Mouse (Mus musculus): ENCODE data around the gene Tor3a. TPM values are rescaled to one million over a fixed set of nuclear protein-coding genes. Genes with fewer than 3 reads are reported as not detected.

Tor3a gene
- polyA plus RNA-seq, 1 experiment from 2014 or later = 5.9 TPM

DNA sequence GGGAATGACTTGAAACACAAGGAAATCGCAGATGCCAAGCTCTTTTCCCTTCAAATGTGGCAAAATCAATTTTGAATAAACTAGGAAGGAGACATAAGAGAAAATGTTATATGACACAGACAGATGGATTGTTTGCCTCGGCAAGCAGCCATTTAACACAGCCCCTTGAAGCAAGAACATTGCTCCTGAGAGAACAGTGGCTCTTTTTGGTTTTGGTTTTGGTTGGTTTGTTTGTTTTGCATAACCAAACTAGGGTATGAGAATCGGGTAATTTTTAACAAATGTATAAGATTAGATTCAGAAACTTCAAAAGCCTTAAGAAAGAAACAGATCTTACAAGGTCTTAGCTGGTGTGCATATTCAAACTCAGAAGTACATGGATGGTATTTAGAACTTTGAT lies 53.2 kb downstream of the Tor3a start:
- Histone ChIP-seq H3K4me2 (no peak overlapping the region), H3K36me3 (peaks cover 16% of the 10 kb centered on the region), H3K27ac (no peak overlapping the region), H3K4me3 (no peak overlapping the region), H3K9ac (no peak overlapping the region), H3K4me1 (replicated peaks) (peaks cover 19% of the 10 kb centered on the region), H3K27me3 (no peaks in the 10 kb centered on the region), H3K9me3 (no peaks in the 10 kb centered on the region)
- ATAC-seq (ENCODE audit: low FRiP score) = no peak
- WGBS = 85% methylated on average over 3 of the region's 3 CpGs

DNA sequence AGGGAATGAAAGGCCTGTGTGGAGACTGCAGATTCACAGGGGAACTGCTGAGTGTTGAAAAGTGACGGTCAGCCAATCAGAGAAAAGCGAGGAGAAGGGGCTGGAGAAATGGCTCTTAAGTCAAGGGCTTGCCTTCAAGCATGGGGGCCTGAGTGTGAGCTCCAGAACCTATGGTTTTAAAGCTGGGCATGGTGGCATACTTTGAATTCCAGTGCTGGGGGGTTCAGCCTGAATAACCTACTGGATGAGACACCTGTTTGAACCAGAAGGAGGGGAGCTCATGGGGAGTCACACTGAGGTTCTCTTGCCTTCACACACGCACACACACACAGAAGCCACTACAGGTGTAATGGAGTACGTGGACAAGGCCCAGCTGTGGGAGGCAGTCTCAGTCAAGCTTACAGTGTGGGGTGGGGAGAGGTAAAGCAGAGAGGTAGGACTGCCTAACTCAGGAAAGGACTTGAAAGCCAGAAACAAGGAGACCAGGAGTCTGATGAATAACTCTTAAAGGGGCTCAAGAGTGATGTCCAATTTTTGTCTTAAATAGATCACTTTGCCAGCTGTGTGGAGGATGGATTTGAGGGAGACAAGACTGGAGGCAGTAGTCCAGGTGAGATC lies 53.8 kb downstream of the Tor3a start:
- H3K9ac ChIP-seq = no peak overlapping the region
- H3K36me3 ChIP-seq = peaks cover 12% of the 10 kb centered on the region
- H3K4me3 ChIP-seq = no peak overlapping the region
- H3K9me3 ChIP-seq = no peaks in the 10 kb centered on the region
- H3K4me1 ChIP-seq (replicated peaks) = peaks cover 25% of the 10 kb centered on the region
- WGBS = 67% methylated on average over 4 of the region's 4 CpGs
- H3K4me2 ChIP-seq = no peak overlapping the region
- ATAC-seq (ENCODE audit: low FRiP score) = no peak
- H3K27me3 ChIP-seq = no peaks in the 10 kb centered on the region
- H3K27ac ChIP-seq = no peak overlapping the region

DNA sequence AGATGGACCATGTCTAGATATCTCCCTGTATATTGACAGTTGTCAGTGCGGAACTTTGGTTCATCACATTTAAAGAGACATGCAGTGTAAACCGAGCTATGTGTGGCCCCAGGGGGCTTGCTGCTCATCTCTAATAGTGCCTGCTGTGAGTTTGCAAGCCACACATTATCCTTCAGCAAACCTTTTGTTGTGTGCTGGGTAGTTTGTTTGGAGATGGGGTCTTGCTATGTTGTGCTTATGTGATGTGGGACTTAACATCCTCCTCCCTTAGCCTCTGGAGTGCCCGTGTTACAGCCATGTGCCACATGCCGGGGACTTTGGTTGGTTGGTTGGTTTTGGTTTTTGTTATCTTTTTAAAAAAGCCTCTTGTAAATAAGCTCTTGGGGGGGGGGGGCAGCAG lies 56.3 kb downstream of the Tor3a start:
- no peak overlapping the region for H3K4me2 ChIP-seq
- no peaks in the 10 kb centered on the region for H3K9me3 ChIP-seq
- 50% methylated on average over 4 of the region's 4 CpGs for WGBS
- no peak overlapping the region for H3K4me3 ChIP-seq
- no peaks in the 10 kb centered on the region for H3K27me3 ChIP-seq
- ATAC-seq (ENCODE audit: low FRiP score) = no peak
- H3K9ac ChIP-seq = no peak overlapping the region
- no peak overlapping the region for H3K27ac ChIP-seq
- H3K36me3 ChIP-seq = peaks cover 4% of the 10 kb centered on the region; the same call in 1 of the 2 replicates
- peaks cover 39% of the 10 kb centered on the region for H3K4me1 ChIP-seq (replicated peaks)

DNA sequence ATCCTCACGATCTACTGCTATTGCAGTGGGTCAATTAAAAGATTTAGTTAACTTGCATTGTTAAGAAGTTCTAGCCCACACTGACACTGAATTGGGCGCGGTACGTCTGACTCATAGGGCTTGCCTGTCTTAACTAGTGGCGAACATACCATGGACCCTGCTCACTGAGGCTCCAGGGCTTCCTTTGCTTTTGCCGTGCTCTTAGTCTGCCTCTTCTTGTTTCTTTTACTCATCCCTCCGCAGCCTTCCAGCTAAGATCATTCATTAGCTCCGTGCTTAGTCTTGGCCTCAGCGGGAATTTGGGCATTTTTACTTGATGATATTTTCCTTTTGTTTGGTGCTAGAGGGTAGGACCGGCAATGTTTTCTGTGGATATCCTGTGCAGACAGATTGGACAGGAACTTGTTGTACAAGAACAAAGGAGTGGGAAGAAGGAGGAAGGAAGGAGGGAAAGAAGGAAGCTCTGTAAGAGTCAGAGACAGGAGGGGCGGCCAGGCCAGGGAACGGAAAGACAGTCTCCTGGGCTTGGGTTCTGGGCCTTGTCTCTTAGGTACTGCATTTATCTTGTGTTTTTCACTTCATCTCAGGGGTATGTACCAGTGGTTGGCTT lies 57.1 kb downstream of the Tor3a start:
- H3K36me3 ChIP-seq = no peaks in the 10 kb centered on the region
- peaks cover 39% of the 10 kb centered on the region for H3K4me1 ChIP-seq (replicated peaks)
- H3K27ac ChIP-seq = no peak overlapping the region
- no peak overlapping the region for H3K9ac ChIP-seq
- no peaks in the 10 kb centered on the region for H3K27me3 ChIP-seq
- WGBS = 46% methylated on average over 12 of the region's 12 CpGs
- no peaks in the 10 kb centered on the region for H3K9me3 ChIP-seq
- no peak overlapping the region for H3K4me3 ChIP-seq
- no peak overlapping the region for H3K4me2 ChIP-seq
- no peak for ATAC-seq (ENCODE audit: low FRiP score)

DNA sequence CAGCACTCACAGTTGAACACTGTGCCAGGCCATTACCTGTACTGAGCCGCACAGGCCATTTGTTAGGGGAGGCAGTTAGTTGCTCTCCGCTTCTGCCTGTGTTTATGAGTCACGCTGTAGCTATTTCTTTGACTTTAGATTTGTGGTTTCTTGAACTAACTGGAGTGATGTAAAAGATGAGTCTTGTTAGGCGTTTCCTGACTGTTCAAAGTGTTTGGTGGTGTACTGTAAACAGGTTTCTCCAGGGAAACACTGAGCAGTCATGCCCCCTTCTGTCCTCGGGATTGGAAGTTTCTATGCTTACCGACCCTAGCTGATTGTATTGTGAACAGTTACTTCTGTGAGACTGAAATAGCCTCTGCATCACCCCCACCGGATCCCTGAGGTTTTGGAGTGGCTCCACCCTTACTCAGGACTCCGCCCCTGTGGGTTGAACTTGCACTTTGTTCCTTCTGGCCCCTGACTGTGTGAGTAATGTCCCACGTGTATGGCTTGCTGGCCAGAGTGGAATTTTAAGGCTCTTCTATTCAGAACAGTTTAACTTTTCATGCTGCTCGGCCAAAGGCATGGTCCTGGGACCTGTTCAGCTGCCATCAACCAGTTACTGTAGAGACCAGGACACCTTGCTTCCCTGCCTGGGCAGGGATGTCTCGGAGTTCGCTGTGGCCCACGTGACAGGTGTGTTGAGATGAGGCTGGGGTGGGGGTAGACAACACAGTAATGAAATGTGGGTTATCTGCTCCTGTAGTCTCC lies 58.6 kb downstream of the Tor3a start:
- peak overlapping the region; percentile 29 for H3K4me2 ChIP-seq
- peaks cover 37% of the 10 kb centered on the region for H3K4me1 ChIP-seq (replicated peaks)
- H3K9ac ChIP-seq = no peak overlapping the region
- ATAC-seq (ENCODE audit: low FRiP score) = peak; percentile 47
- H3K36me3 ChIP-seq = no peaks in the 10 kb centered on the region
- H3K9me3 ChIP-seq = no peaks in the 10 kb centered on the region
- 21% methylated on average over 13 of the region's 13 CpGs for WGBS
- H3K27me3 ChIP-seq = no peaks in the 10 kb centered on the region
- 0 out of 2 replicates have a peak overlapping the region, but pooled peaks have one; percentile 26 for H3K27ac ChIP-seq
- H3K4me3 ChIP-seq = no peak overlapping the region

DNA sequence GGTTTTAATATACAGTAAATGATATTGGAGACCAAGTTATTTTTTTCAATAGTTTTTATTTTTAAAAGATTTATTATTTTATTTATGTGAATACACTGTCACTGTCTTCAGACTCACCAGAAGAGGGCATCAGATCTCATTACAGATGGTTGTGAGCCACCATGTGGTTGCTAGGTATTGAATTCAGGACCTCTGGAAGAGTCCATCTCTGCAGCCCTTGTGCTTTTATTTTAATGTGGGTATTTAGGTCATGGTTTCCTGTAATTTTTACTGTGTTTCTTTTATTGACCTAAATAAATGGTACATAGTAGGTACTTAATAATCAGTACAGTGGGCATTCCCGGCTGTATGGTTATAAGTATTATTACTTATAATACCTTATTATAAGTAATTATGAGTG lies 59.4 kb downstream of the Tor3a start:
- WGBS = 89% methylated on average over 1 of the region's 1 CpGs
- no peak for ATAC-seq (ENCODE audit: low FRiP score)

DNA sequence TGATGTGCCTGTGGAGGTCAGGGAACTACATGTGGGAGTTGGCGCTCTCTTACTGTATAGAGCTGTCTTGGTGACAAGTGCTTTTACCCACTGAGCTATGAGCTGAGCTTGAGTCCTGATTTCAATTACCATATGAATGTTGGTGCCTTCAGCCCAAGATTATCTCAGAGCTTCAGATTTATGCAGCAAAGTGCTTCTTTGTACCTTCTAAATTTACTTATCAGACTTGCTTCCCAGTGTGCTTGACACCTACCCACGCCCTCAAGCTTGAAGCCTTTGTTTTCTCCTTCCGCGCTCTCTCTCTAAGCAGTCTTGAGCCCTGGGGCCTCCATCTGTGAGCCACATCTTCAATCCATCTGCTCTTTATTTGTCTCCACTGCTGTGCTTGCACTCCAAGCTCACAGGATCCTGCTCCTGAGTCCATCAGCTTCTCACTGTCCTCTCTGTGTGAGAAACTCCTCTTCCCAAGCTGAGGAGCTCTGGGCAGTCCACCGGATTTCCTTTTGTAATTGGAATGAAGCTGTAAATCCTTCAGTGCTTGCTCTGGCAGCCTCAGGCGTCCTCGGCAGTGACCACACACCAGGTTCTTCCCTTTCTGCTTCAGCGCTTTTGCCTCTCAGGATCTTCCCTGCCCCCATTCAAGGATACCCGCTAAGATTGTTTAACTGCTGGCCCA lies 60.2 kb downstream of the Tor3a start:
- peak; percentile 62 for ATAC-seq (ENCODE audit: low FRiP score)
- H3K9me3 ChIP-seq = no peaks in the 10 kb centered on the region
- peak overlapping the region; percentile 35 for H3K4me2 ChIP-seq
- WGBS = 5% methylated on average over 9 of the region's 9 CpGs
- H3K9ac ChIP-seq = no peak overlapping the region; the same call in 1 of the 2 replicates
- no peak overlapping the region for H3K4me3 ChIP-seq
- H3K27ac ChIP-seq = peak overlapping the region; percentile 84
- no peaks in the 10 kb centered on the region for H3K36me3 ChIP-seq
- peaks cover 37% of the 10 kb centered on the region for H3K4me1 ChIP-seq (replicated peaks)
- no peaks in the 10 kb centered on the region for H3K27me3 ChIP-seq

More for the DNA sequence above, 59.4 kb downstream of the Tor3a start:
- peaks cover 34% of the 10 kb centered on the region for H3K4me1 ChIP-seq (replicated peaks)
- H3K27me3 ChIP-seq = no peaks in the 10 kb centered on the region
- H3K9ac ChIP-seq = no peak overlapping the region
- no peaks in the 10 kb centered on the region for H3K9me3 ChIP-seq
- H3K36me3 ChIP-seq = no peaks in the 10 kb centered on the region
- no peak overlapping the region for H3K4me3 ChIP-seq
- no peak overlapping the region for H3K27ac ChIP-seq
- H3K4me2 ChIP-seq = no peak overlapping the region

DNA sequence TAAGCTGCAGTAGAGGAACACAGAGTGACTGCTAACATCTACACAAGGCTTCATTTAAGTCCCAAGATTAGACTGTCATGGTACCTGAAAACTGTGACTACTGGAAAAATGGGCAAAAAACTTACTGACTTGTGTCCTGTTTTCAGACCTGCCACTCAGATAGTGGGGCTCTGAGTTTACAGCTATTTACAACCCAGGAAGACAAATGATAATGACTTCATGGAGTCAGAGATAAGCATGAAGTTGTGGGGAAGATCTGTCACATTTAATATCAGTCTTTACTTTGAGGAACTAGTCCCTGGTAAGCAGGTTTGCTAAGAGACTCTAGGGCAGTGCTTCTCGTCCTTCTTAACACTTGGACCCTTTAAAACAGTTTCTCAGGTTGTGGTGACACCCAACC lies 63.9 kb downstream of the Tor3a start:
- Histone ChIP-seq H3K4me1 (replicated peaks) (peaks cover 16% of the 10 kb centered on the region), H3K4me3 (no peak overlapping the region), H3K9me3 (no peaks in the 10 kb centered on the region), H3K27ac (no peak overlapping the region), H3K9ac (no peak overlapping the region), H3K27me3 (no peaks in the 10 kb centered on the region), H3K36me3 (no peaks in the 10 kb centered on the region), H3K4me2 (no peak overlapping the region)
- WGBS = 84% methylated on average over 1 of the region's 1 CpGs
- ATAC-seq (ENCODE audit: low FRiP score) = no peak

DNA sequence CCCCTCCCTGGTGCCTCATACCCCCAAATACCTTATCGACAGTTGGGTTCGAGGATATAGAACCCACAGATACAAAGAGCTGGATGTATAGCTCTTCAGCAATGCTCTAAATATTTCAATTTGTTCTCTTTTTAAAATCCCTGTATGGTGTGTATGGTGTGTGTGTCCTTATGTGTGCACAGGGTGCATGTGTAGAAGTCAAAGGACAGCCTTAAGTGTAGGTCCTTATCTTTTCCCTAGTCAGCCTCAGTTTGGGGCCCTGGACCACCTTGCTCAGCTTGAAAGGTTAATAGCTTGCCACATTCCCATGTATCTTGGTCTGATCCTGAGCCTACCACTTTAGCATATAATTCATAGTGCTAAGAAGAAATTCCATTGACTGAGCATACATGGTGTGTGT lies 65.7 kb downstream of the Tor3a start:
- Histone ChIP-seq H3K36me3 (no peaks in the 10 kb centered on the region), H3K9ac (no peak overlapping the region), H3K4me3 (no peak overlapping the region), H3K4me1 (replicated peaks) (peaks cover 11% of the 10 kb centered on the region), H3K9me3 (no peaks in the 10 kb centered on the region), H3K27ac (no peak overlapping the region), H3K4me2 (no peak overlapping the region), H3K27me3 (no peaks in the 10 kb centered on the region)
- WGBS = 82% methylated on average over 2 of the region's 2 CpGs
- no peak for ATAC-seq (ENCODE audit: low FRiP score)

DNA sequence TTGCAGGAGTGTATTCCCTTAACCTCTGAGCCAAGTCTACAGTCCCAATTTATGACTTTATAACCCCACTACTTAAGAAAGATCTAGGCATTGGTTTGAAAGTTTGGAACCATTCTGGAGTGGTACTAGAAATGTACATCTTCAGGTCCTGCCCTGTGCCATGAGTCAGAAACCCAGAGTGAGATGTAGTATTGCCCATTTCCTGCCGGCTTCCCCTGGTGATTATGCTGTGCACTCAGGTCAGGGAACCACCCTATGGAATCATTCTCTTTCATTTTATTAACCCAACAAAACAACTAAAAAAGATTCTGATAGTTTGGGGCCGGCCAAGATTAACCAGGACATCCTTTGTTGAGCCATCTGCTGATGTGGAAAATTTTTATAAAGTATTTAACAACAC lies 68.2 kb downstream of the Tor3a start:
- Histone ChIP-seq H3K9me3 (no peaks in the 10 kb centered on the region), H3K27ac (no peak overlapping the region), H3K27me3 (no peaks in the 10 kb centered on the region), H3K9ac (no peak overlapping the region), H3K4me2 (no peak overlapping the region), H3K4me1 (replicated peaks) (peaks cover 8% of the 10 kb centered on the region), H3K36me3 (no peaks in the 10 kb centered on the region), H3K4me3 (no peak overlapping the region)
- 93% methylated on average over 2 of the region's 2 CpGs for WGBS
- ATAC-seq (ENCODE audit: low FRiP score) = no peak

DNA sequence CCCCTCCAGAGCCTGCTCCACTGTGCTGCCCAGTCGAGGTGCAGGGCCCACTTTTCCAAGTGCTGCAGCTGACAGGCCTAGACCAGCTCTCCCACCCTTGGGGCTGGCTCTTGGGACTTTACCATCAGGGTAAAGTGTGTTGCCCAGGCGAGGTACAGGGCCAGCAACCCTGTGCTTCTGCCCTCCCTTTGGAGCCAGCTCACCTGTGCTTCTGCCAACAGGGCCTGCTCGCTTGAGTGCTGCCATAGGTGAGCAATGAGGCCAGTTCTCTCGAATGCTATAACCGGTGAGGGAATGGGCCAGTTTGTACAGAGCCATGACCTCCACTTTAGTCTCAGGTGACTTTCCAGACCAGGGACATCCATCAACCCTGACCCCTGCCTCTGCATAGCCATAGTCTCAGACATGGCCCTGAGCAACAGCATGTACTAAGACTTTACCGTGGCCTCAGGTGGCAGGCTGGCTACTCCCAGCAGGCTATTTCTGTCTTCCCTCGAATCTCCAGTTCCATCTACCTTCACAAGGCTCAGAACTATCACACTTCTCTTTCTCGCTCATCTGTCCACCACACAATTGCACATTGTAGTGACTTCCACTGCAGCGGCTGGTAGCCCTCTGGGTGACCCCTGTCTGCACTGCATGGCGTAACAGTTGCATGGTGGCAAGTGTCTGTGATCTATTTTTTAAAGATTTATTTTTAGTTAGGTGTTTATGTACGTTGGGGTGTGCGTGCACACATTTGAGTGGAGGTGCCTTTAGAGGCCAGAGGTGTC lies 68.9 kb downstream of the Tor3a start:
- Histone ChIP-seq H3K27ac (no peak overlapping the region), H3K9ac (no peak overlapping the region), H3K9me3 (no peaks in the 10 kb centered on the region), H3K4me2 (no peak overlapping the region), H3K4me3 (no peak overlapping the region), H3K36me3 (no peaks in the 10 kb centered on the region), H3K4me1 (replicated peaks) (peaks cover 8% of the 10 kb centered on the region), H3K27me3 (no peaks in the 10 kb centered on the region)
- 0 out of 2 replicates have a peak, but pooled peaks have one; percentile 28 for ATAC-seq (ENCODE audit: low FRiP score)
- 78% methylated on average over 12 of the region's 12 CpGs for WGBS

Data from hindbrain, embryonic 13.5 days (tissue).